Mouse (Mus musculus) layer of hippocampus, adult 8-10 months (tissue): ENCODE data around the gene Apbb2. TPM values are rescaled to one million over a fixed set of nuclear protein-coding genes. Genes with fewer than 3 reads are reported as not detected.

Experiments used
- DNase-seq, 2 experiments: peaks; one replicate each; pipeline ENCODE4 v3.0.0; 2022; ENCODE audit warnings: low spot score in 2 of 2
- total RNA-seq, 4 experiments: library from RNA; stranded (reverse); gene quantifications; 2 replicates each; pipeline ENCODE4 v1.2.4; 2022

Apbb2 gene
- total RNA-seq, 4 experiments from 2014 or later: 51.9 to 69.8 (median 57.1) TPM

DNA sequence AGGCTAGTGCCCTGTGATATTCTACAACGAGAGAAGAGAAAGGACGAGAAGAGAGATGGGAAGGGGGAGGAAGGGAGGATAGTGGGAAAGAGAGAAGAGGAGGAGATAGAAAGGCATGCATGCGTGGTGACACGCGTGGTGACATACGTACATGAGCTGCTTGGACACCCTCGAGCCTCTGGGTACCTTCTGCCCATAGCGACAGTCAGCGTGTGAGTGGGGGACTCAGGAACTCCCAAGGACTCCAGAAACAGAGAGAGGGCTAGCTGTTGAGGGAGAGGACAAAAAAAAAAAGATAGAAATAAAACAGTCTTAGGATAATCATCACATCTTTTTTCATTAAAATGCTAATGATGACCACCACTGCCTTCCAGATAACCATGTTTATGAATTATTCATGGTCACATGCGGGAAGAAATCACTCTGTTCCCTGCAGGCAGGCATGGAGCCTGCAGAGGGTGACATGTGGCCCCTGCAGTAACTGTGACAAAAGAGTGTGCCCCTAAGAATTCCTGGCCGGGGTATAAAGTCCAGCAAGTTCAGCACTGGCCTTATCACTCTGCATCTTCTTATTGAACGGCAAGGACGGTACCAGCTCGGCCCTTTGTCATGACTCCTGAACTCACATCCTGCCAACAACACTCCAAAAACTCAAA, 126.5 kb downstream of the Apbb2 start:
- DNase-seq: no peak

DNA sequence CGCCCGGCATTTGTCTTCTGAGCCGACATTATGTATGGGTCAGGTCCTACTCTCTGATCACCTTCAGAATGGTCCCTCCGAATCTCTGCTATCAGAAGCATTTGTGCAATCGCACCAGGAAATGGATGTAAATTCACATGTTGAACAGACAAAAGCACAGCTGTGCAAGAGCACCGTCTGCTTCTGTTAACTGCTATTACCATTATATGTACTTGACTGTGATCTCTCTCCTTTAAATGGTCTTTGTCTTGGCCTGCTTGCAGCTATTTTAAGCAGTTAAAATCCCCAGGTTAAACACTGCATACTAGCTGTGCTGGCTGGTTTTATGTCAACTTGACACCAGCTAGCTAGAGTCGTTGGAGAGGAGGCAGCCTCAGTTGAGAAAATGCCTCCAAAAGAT, 132.6 kb downstream of the Apbb2 start:
- no peak for DNase-seq

- no peak for DNase-seq
Observed at GRCm38 (mm10) chr5:66476266-66476665, 142.3 kb downstream of the Apbb2 start.

DNA sequence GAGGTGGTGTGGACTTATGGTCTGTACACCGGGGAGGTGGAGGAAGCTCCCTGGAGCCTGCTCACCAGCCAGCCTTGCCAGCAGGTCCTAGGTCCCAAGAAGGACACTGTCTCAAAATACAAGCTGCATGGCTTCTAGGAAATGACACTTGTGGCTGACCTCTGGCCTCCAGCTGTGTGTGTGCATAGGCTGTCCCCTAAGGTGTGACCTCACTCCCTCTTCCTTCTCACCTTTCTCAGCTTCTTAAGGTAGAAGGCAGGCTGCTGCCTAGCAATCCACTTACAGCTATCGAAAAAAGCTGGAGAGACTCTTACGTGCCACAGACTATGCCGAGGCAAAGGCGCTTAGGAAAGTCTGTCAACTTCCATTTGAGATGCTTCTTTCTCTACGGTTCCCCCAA, 142.8 kb downstream of the Apbb2 start:
- DNase-seq: no peak

GRCm38 (mm10) chr5:66474153-66474552, 144.4 kb downstream of the Apbb2 start:
- DNase-seq: no peak

- DNase-seq: no peak
Observed at GRCm38 (mm10) chr5:66473599-66473998, 145.0 kb downstream of the Apbb2 start.

DNA sequence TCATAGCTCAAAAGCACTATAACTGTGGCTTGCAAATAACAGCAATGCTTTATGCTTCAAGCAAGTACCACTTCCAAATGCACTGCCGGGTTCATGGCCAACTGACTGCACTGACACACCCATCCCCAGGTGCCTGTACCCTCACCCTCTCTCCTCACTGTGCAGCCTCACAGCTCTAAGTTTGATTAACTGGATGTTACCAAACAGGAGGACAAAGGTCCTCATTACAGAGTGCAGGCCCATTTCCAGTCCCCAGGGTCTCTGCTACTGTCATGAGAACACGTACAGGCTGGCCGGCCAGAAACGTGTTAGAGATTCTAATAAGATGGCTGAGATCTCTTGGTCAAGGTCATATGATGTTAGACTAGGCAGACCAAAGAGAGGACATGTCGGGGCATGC, 147.7 kb downstream of the Apbb2 start:
- no peak for DNase-seq

DNA sequence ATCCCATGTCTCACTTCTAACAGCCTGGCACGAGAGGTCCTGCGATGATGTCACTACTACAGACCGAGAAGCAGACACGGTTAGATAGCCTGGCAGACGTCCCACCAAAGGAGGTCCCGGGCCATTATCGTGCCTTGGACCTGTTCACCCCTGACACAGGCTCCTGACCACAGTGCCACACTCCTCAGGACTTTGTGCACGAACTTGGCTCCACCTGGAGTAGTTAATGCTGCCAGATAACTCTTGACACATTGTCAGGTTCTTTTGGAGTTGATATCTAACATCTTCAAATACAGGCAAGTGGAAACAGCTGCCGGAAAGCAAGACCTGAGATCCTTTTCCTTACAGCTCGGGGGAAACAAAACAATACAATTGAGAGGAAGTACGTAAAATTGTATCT, 148.9 kb downstream of the Apbb2 start:
- no peak for DNase-seq

DNA sequence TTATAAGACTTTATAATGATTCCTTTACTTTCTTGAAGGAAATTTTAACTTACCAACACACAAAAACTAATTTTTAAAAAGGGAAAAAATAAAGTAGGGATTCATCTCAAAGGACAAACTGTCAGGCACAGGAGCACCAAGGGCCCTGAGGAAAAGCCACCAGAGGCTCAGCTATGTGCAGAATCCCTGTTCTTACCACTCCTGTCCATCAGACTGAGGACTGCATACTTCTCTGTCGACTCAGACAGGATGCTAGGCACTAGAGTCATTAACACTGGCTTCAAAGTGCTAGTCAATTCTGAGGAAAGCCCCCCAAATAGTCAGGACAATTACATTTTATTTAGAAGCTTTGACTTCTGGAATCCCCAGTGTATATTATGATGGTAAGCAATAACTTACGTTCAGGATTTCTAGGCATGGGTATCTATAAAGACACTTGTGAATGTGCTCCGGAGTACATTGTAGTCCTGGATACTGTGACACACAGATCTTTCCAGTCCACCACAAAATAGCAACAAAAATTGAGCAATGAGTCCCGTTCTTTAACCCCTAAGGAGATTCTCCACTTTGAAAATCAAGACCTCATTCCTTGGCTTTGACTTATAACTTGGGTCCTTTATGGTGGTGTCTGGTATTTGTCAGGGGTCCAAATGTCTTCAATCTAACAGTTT, 150.1 kb downstream of the Apbb2 start:
- DNase-seq: no peak

DNA sequence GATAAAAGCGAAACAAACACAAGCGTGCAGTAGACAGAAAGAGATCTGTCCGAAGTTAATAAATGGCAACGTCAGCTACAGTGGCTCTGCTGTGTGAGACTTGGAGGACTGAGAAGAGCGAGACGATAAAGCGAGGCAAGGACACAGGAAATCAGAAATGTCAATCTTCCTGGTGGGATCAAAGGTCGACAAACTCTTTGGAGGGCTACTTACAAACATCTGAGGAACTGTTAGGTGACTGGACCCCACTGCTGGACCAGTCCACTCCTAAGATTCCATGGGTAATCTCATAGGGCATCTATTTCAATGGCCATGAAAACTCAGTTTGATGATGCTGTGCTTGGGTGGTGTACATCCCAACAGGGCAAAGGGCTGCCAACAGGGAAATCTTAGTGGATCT, 155.9 kb downstream of the Apbb2 start:
- DNase-seq: no peak

GRCm38 (mm10) chr5:66458851-66459250, 159.7 kb downstream of the Apbb2 start:
- DNase-seq: no peak

GRCm38 (mm10) chr5:66455271-66455670, 163.3 kb downstream of the Apbb2 start:
- DNase-seq: no peak

- DNase-seq: no peak
Observed at GRCm38 (mm10) chr5:66454826-66455225, 163.8 kb downstream of the Apbb2 start.

DNA sequence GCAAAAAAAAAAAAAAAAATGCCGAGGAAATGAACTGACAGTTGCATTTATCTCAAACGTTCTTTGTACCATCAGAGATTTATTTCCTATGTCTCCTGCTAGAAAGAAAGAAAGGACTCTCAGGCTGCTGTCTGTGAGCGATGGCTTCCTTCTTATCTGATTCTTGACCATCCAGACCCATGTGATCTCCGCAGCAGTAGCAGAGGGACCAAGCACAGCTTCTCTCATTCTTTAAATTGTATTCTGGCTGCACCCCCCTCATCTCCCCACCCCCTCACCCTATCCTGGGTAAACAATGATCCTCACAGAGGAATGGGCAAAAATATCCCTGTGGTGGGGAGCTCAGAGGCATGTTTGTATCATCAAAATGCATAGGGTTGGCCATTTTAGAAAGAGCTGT, 165.5 kb downstream of the Apbb2 start:
- DNase-seq: no peak

DNA sequence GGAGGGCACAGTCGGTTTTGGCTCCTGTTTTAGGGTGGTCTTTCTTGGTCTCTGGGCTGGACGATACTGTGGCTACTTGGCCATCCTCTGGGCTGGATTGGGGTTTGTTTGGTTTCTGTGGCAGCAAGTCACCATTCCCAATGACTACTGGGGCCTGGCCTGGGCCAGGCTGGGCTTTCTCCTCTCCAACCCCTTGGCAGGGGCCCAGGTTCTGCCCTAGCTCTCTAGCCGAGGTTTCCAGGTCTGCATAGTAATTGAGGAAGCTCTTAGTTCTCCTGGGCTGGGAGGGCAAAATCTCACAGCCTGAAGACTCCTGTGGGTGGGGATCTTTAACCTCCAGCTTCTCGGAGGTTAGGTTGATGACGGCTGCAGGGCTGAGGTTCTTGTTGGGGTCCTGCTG, 167.0 kb downstream of the Apbb2 start:
- DNase-seq: no peak

DNA sequence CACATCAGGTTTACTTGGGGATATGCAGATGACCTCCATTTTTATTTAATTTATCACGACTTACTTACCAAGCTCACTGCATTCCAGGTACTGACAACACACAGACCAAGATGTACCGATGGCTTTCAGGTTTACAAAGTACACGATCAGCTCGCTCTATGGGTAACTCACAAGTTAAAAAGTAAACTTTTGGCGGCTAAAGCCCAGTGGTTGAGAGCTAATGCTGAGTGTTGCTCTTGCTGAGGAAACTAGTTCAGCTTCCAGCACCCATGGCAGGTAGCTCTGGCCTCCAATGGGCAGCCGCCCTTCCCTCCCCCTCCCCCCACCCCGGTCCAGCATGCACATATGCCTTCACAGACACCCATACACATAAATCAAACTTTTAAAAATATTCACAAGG, 173.1 kb downstream of the Apbb2 start:
- DNase-seq: no peak

- DNase-seq: no peak
Observed at GRCm38 (mm10) chr5:66442260-66442659, 176.3 kb downstream of the Apbb2 start.

- DNase-seq: no peak
Observed at GRCm38 (mm10) chr5:66436791-66437246, 181.8 kb downstream of the Apbb2 start.

DNA sequence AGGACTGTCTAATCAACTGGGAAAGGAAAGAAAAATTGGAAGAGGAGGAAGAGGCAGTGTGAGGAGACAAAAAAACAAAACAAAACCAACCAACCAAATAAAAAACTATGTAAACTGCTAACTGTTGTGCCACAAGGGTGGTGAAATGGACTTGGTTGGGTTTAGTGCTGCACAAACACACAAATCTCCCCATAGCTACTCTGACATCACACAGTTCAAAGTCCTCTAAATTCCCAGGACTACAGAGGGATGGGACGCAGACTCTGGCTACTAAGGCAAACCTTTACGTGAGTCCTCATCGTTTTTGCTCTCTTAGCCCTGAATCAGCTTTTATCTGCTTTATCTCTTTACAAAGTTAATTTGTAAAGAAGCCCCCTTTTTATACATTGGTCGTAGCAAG, 183.4 kb downstream of the Apbb2 start:
- no peak for DNase-seq

- DNase-seq: no peak
Observed at GRCm38 (mm10) chr5:66429076-66429475, 189.5 kb downstream of the Apbb2 start.

GRCm38 (mm10) chr5:66428071-66428470, 190.5 kb downstream of the Apbb2 start:
- no peak for DNase-seq

GRCm38 (mm10) chr5:66423909-66424308, 194.7 kb downstream of the Apbb2 start:
- peak in 1 of 2 experiments; percentile 28 for DNase-seq

- DNase-seq: no peak
Observed at GRCm38 (mm10) chr5:66423466-66423865, 195.1 kb downstream of the Apbb2 start.
